ENCODE assay signal across 12 mouse cellular contexts in the genomic region with DNA sequence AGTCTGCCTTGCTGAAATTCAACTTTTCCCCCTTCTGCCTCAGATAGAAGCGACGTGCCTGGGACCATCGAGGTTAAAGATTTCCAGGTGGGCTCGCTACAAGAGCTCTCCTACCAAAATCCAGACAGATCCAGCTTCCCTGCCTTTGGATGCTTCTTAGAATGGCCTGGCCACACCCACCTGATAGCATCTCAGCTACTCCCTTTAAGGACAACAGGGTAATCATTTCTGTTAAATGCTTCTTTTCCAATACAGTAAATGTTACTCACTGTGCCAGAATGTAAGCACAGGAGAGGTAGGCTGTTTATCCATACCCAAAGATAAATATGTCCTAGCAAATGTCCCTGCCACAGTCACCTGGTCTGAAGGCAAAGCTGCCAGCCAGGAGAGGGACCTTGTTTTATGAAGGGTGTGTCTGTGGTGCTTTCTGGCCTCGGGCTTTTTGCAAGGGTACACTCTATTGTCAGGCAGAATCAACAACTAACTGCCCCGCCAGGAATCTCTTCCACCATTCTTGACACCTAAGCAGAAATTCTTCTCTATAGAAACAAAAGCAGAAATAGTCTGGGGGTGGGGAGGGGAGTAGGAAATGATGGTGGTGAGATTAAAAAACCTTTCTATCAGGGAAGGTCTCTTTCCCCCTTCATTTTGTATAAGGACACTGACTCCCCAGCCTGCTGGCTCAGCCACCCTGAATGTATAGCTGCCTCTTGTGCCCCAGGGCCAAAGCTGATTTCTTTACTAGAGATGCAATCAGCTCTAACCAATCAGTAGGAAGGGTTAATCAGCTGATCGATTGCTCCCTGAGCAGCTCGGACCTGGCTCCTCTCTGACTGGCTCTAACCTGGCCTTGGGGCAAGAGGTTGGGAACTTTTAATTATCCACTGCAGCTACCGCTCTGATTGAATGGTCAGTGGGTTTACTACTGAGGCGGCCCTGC.
DNase-seq lines count a peak whose midpoint lies in the region; ATAC-seq lines count a peak whose summit lies in the region.
"Had no signal": no experiment of that assay in that cellular context is flagged by ENCODE, and none has a peak within 500 bp of the region (broad histone marks: within the 10 kb centered on the region; RNA-seq: fewer than 3 reads in every experiment).

No protein-coding gene starts in this region.

- H3K4me1 ChIP-seq in heart, embryonic 12.5 days (replicated peaks) = 0 out of 2 replicates have a peak, but pooled peaks cover 16% of the 10 kb centered on the region
- peaks cover 19% of the 10 kb centered on the region for H3K4me1 ChIP-seq in hindbrain, embryonic 10.5 days (replicated peaks)
- H3K4me1 ChIP-seq in midbrain, embryonic 13.5 days (replicated peaks) = peaks cover 19% of the 10 kb centered on the region

- H3K36me3 ChIP-seq in heart, embryonic 12.5 days = no peaks in the 10 kb centered on the region
- no peaks in the 10 kb centered on the region for H3K36me3 ChIP-seq in hindbrain, embryonic 10.5 days
- no peaks in the 10 kb centered on the region for H3K36me3 ChIP-seq in midbrain, embryonic 13.5 days

- H3K4me3 ChIP-seq in heart, embryonic 12.5 days = no peak overlapping the region
- H3K4me3 ChIP-seq in hindbrain, embryonic 10.5 days = peak overlapping the region; percentile 39
- H3K4me3 ChIP-seq in midbrain, embryonic 13.5 days (replicated peaks) = no peak overlapping the region

- no peak overlapping the region for H3K27ac ChIP-seq in heart, embryonic 12.5 days (ENCODE audit: poor library complexity, severe bottlenecking)
- H3K27ac ChIP-seq in hindbrain, embryonic 10.5 days = peak overlapping the region; percentile 73
- no peak overlapping the region for H3K27ac ChIP-seq in midbrain, embryonic 13.5 days
- H3K27ac ChIP-seq: stomach, postnatal 0 days had no signal

- DNase-seq in heart, postnatal 10 days = no peak
- peak; percentile 14 for DNase-seq in Muller cell, postnatal 12 days (ENCODE audit: inconsistent ontology term)
- peak; percentile 33 for DNase-seq in hindbrain, embryonic 10.5 days (ENCODE audit: low spot score)
- DNase-seq in right cerebral cortex, postnatal 10 days (ENCODE audit: low spot score in 2 of 2) = no peak
- DNase-seq in layer of hippocampus, adult 9-11 months = no peak
- DNase-seq in gastrocnemius, adult 8-10 months (ENCODE audit: low spot score in 2 of 2) = no peak
- DNase-seq: cerebellum, adult 11-12 months; kidney, adult 8-10 months; right cerebral cortex, postnatal 25 days had no signal

- intact Hi-C loops in heart, postnatal 10 days (cut with DNase I) = no loop called here

- 0 out of 2 replicates have a peak, but pooled peaks cover 2% of the 10 kb centered on the region for H3K9me3 ChIP-seq in heart, embryonic 12.5 days (replicated peaks)
- no peaks in the 10 kb centered on the region for H3K9me3 ChIP-seq in hindbrain, embryonic 10.5 days
- no peaks in the 10 kb centered on the region for H3K9me3 ChIP-seq in midbrain, embryonic 13.5 days

- H3K27me3 ChIP-seq in heart, embryonic 12.5 days (replicated peaks) = 0 out of 2 replicates have a peak, but pooled peaks cover 3% of the 10 kb centered on the region
- H3K27me3 ChIP-seq in hindbrain, embryonic 10.5 days (ENCODE audit: insufficient read depth, poor library complexity, severe bottlenecking) = peaks cover 30% of the 10 kb centered on the region
- peaks cover 4% of the 10 kb centered on the region; the same call in 1 of the 2 replicates for H3K27me3 ChIP-seq in midbrain, embryonic 13.5 days

- peak overlapping the region; percentile 26; the same call in 1 of the 2 replicates for H3K4me2 ChIP-seq in heart, embryonic 12.5 days
- peak overlapping the region; percentile 35 for H3K4me2 ChIP-seq in midbrain, embryonic 13.5 days (replicated peaks)

- no peak overlapping the region for H3K9ac ChIP-seq in heart, embryonic 12.5 days
- no peak overlapping the region for H3K9ac ChIP-seq in midbrain, embryonic 13.5 days (replicated peaks)

- WGBS in heart, embryonic 12.5 days = 39% methylated on average over 10 of the region's 10 CpGs
- WGBS in hindbrain, embryonic 10.5 days = 31% methylated on average over 10 of the region's 10 CpGs
- WGBS in midbrain, embryonic 13.5 days = 32% methylated on average over 10 of the region's 10 CpGs

- ATAC-seq in heart, embryonic 12.5 days (ENCODE audit: insufficient number of reproducible peaks, low FRiP score) = no peak
- ATAC-seq in midbrain, embryonic 13.5 days = peak; percentile 65; the same call in 1 of the 2 replicates

Comparison
In these comparisons a context has a peak if more than half of its experiments do, and no peak if none do; other contexts are left out.
1. DNase-seq: peak in Muller cell, postnatal 12 days (single experiment) and hindbrain, embryonic 10.5 days (single experiment); none in heart, postnatal 10 days (0 of 2), right cerebral cortex, postnatal 10 days (0 of 2), layer of hippocampus, adult 9-11 months (single experiment) and gastrocnemius, adult 8-10 months (0 of 2).